Mouse (Mus musculus) heart, embryonic 11.5 days (tissue): ENCODE measurements around the gene Mdm1. TPM values are rescaled to one million over a fixed set of nuclear protein-coding genes. Genes with fewer than 3 reads are reported as not detected.
"Not testable (repeated sequence)": the region's sequence is repeated elsewhere in the genome, so short reads cannot be mapped to it uniquely, and the experiment has no call there.

Experiments
- ATAC-seq: fragments of 200-750 bp; cut with Nextera tagmentation; replicated peaks from 2 replicates; pipeline ENCODE4 v1.8.0; 2017; ENCODE audit warnings: moderate library complexity; ENCODE audit not compliant: insufficient number of reproducible peaks, low FRiP score, low TSS enrichment
- H3K27ac ChIP-seq: fragments of 300-500 bp; sonication (generic); 2 replicates; pipeline ENCODE4 v1.5.1; 2014; ENCODE audit warnings: mild to moderate bottlenecking, low read depth, low read length
- H3K27me3 ChIP-seq: fragments of 300-500 bp; sonication (generic); 2 replicates; pipeline ENCODE4 v1.6.1; 2014; ENCODE audit warnings: mild to moderate bottlenecking, low read length, mixed read lengths; ENCODE audit not compliant: control insufficient read depth, insufficient read depth
- H3K36me3 ChIP-seq: fragments of 300-500 bp; sonication (generic); 2 replicates; pipeline ENCODE4 v1.6.1; 2014; ENCODE audit warnings: mild to moderate bottlenecking, low read length, moderate library complexity, mixed read lengths; ENCODE audit not compliant: control insufficient read depth, insufficient read depth
- H3K4me1 ChIP-seq: fragments of 300-500 bp; sonication (generic); 2 replicates; pipeline ENCODE4 v1.6.1; 2014; ENCODE audit warnings: low read length; ENCODE audit not compliant: control insufficient read depth, insufficient read depth
- H3K4me2 ChIP-seq: fragments of 300-500 bp; sonication (generic); 2 replicates; pipeline ENCODE4 v1.6.1; 2014; ENCODE audit warnings: mild to moderate bottlenecking, moderate library complexity
- H3K4me3 ChIP-seq: fragments of 300-500 bp; sonication (generic); 2 replicates; pipeline ENCODE4 v1.5.1; 2014; ENCODE audit warnings: low read depth, low read length
- H3K9ac ChIP-seq: fragments of 300-500 bp; sonication (generic); 2 replicates; pipeline ENCODE4 v1.6.1; 2014; ENCODE audit warnings: mild to moderate bottlenecking, low read depth, low read length, moderate library complexity
- H3K9me3 ChIP-seq: fragments of 300-500 bp; sonication (generic); replicated peaks from 2 replicates; pipeline ENCODE4 v1.6.1; 2016; ENCODE audit warnings: low read length; ENCODE audit not compliant: control insufficient read depth
- WGBS: fragments of 180-500 bp; shearing (Covaris S2); extraction: QIAGEN DNeasy Blood & Tissue Kit; methylation state at CpG from one replicate; pipeline ENCODE4 v1.1.7; 2014; ENCODE audit not compliant: insufficient replicate concordance; 5-methylcytosine and 5-hydroxymethylcytosine counted together
- polyA plus RNA-seq: library from polyadenylated mRNA; unstranded; fragments of >200 nt; fragmentation: Nextera tagmentation; extraction: Ambion mirVana; gene quantifications from 2 replicates; pipeline ENCODE4 v1.2.1, GENCODE M21; 2014

Gene Mdm1
- polyA plus RNA-seq, 1 experiment from 2014 or later: 17.2 TPM

DNA sequence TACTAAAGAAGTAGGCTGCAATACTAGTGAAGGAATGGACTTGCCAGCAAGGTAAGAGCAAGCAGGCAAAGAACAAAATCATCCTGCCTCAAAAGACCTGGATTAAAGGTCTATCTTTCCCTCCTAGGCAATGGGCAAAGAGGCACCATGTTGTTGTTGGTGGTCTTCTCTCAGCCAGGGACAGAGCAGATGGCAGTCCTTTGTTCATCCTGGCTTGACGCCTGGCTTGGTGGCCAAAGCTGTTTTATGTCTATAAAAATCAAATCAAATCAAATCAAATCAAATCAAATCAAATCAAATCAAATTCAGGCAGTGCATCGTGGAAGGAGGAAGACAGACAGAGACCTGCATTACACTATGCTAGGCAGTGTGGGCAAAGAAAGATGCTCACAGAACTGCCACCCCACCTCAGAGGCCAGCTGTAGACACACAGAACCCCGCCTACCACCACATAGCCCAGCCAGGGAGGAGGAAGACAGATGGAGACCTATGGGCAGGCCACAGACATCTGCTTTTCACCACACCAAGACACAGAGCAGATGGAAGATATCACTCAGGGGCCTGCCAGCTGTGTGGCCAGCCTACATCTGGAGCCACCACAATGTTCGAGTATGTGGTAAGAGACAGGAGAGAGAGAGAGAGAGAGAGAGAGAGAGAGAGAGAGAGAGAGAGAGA is 74.2 kb downstream of the Mdm1 start:
- not testable (repeated sequence) for H3K4me2 ChIP-seq, H3K9ac ChIP-seq, H3K27ac ChIP-seq, H3K4me1 ChIP-seq, H3K27me3 ChIP-seq, H3K4me3 ChIP-seq, ATAC-seq, H3K9me3 ChIP-seq, H3K36me3 ChIP-seq
- WGBS: 88% methylated on average over 2 of the region's 4 CpGs

Other genes starting within 250 kb of the Mdm1 start
- gene Il22, start 63.1 kb downstream of the Mdm1 start, polyA plus RNA-seq: not detected in 2 replicates
- gene Gm32717, start 99.0 kb downstream of the Mdm1 start, polyA plus RNA-seq: not detected in 2 replicates
- not detected in 2 replicates for gene Gm32802, start 116.9 kb downstream of the Mdm1 start, polyA plus RNA-seq
- not detected in 2 replicates for gene Iltifb, start 153.2 kb downstream of the Mdm1 start, polyA plus RNA-seq
- not detected in 2 replicates for gene Gm9040, start 185.2 kb downstream of the Mdm1 start, polyA plus RNA-seq
- gene Gm9044, start 190.6 kb downstream of the Mdm1 start, polyA plus RNA-seq: not detected in 2 replicates
- 0.11 TPM in 1 of 2 replicates, not detected in the other for gene Gm9045, start 196.0 kb downstream of the Mdm1 start, polyA plus RNA-seq
- not detected in 2 replicates for gene Gm9046, start 201.4 kb downstream of the Mdm1 start, polyA plus RNA-seq
- not detected in 2 replicates for gene Gm9048, start 206.9 kb downstream of the Mdm1 start, polyA plus RNA-seq
- 0.11 TPM in 1 of 2 replicates, not detected in the other for gene Gm9049, start 212.3 kb downstream of the Mdm1 start, polyA plus RNA-seq